Mouse (Mus musculus): ENCODE results near the gene Agrp. TPM values are rescaled to one million over a fixed set of nuclear protein-coding genes. Genes with fewer than 3 reads are reported as not detected.

The Agrp gene
- polyA plus RNA-seq, 1 experiment from 2014 or later: 0.35 TPM

DNA sequence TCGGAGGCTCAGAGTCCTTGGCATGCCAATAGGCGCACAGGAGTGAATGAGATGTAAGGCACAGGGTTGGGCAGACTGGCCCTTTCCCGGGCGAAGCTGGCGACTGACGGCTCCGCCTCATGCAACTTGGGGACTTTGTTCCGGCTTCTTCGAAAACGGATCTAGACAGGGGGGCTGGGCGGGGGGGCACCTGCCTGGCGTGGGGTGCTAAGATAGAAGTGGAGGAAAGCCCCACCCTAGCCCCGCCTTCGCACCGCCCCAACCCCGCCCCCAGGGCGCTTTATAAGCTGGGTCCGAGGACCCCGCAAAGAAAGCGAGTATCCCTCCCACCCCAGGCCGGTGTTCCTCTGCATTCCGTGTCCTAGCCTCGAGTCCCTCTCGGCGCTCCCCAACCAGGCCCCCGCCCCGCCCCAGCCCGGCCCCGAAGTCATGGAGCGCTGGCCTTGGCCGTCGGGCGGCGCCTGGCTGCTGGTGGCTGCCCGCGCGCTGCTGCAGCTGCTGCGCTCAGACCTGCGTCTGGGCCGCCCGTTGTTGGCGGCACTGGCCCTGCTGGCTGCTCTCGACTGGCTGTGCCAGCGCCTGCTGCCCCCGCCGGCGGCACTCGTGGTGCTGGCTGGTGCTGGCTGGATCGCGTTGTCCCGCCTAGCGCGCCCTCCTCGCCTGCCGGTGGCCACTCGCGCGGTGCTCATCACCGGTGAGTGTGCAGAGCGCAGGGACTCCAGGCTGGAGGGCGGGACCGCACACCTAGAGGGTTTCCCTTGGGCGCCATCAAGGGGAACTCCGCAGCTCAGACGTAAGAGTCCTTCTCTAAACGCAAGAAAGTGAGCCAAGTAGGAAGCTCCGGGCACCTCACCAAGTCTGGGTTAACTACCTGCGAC lies 118.5 kb downstream of the Agrp start, which contains the start of gene Hsd11b2:
Gene Hsd11b2, plus strand, starts transcription at position 320 of the 878 bp plus-strand sequence.
- DNase-seq (ENCODE audit: low spot score): no peak
- peak within 1 kb of the TSS; percentile 92 for H3K27ac ChIP-seq
- peaks cover 9% of the 10 kb centered on the region for H3K36me3 ChIP-seq
- H3K4me1 ChIP-seq: peaks cover 78% of the 10 kb centered on the region
- peaks cover 41% of the 10 kb centered on the region for H3K27me3 ChIP-seq (ENCODE audit: insufficient read depth, poor library complexity, severe bottlenecking)
- H3K9me3 ChIP-seq: no peaks in the 10 kb centered on the region
- under 1% methylated on average over 67 of the region's 68 CpGs for WGBS
- peak within 1 kb of the TSS; percentile 79 for H3K4me3 ChIP-seq

DNA sequence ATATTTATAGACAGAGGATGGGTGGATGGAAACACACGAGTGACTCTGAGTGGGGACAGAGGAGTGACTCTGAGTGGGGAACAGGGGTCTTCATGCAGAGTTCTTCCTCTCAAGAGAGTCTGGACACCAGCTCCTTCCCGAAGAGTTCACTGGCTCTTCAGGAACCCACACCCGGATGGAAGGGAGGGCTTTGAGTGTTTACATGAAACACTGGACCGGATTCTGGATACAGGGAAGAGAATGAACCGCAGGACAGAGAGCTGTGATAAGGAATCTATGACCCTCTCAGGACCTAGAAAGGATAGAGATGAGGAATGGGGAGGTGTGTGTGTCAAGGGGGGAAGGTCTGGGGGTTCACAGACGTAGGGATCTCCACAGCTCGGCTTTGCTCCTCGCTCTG lies 119.8 kb downstream of the Agrp start:
- Histone ChIP-seq H3K4me1 (peaks cover 64% of the 10 kb centered on the region), H3K4me3 (peak overlapping the region; percentile 25; the same call in 1 of the 2 replicates), H3K27ac (0 out of 2 replicates have a peak overlapping the region, but pooled peaks have one; percentile 92), H3K36me3 (no peaks in the 10 kb centered on the region), H3K27me3 (ENCODE audit: insufficient read depth, poor library complexity, severe bottlenecking) (peaks cover 41% of the 10 kb centered on the region), H3K9me3 (no peaks in the 10 kb centered on the region)
- WGBS: 31% methylated on average over 8 of the region's 8 CpGs
- DNase-seq (ENCODE audit: low spot score): no peak

MicroRNAs within 50 kb of the gene (microRNA counts, 519-probe panel; counts per million panel counts)
- 2,389 counts per million, percentile 5 among the panel's probes with 10 or more counts for microRNA mmu-miR-1966

Small RNAs within 50 kb of the gene (microRNA-seq; reads per million reads assigned to microRNA genes)
- gene Mir1966: 0.76 reads per million

Other genes starting within 250 kb of the Agrp start
- gene Kctd19, start 223.9 kb downstream of the Agrp start, polyA plus RNA-seq (2016; fragmentation: Nextera tagmentation; extraction: Ambion mirVana): not detected in 2 replicates
- gene Lrrc36, start 223.8 kb downstream of the Agrp start, polyA plus RNA-seq (2016; fragmentation: Nextera tagmentation; extraction: Ambion mirVana): 0.09 TPM in 1 of 2 replicates, not detected in the other
- gene Tppp3, start 165.9 kb downstream of the Agrp start, polyA plus RNA-seq (2016; fragmentation: Nextera tagmentation; extraction: Ambion mirVana): 25.5 and 28.4 TPM in 2 replicates
- gene Zdhhc1, start 140.5 kb downstream of the Agrp start, polyA plus RNA-seq (2016; fragmentation: Nextera tagmentation; extraction: Ambion mirVana): 16.1 and 21.6 TPM in 2 replicates
- 14.8 and 37.5 TPM in 2 replicates for gene Hsd11b2, start 118.6 kb downstream of the Agrp start, polyA plus RNA-seq (2016; fragmentation: Nextera tagmentation; extraction: Ambion mirVana)
- 69.7 and 70.6 TPM in 2 replicates for gene Atp6v0d1, start 71.3 kb downstream of the Agrp start, polyA plus RNA-seq (2016; fragmentation: Nextera tagmentation; extraction: Ambion mirVana)
- gene Ripor1, start 32.1 kb downstream of the Agrp start, polyA plus RNA-seq (2016; fragmentation: Nextera tagmentation; extraction: Ambion mirVana): 34.8 and 37.3 TPM in 2 replicates
- gene Ctcf, start 825 bp downstream of the Agrp start, polyA plus RNA-seq (2016; fragmentation: Nextera tagmentation; extraction: Ambion mirVana): 70.3 and 103 TPM in 2 replicates
- gene Carmil2, start 48.9 kb upstream of the Agrp start, polyA plus RNA-seq (2016; fragmentation: Nextera tagmentation; extraction: Ambion mirVana): 0.31 and 0.63 TPM in 2 replicates
- gene Acd, start 63.7 kb upstream of the Agrp start, polyA plus RNA-seq (2016; fragmentation: Nextera tagmentation; extraction: Ambion mirVana): 46.6 and 52.9 TPM in 2 replicates
- gene Pard6a, start 63.8 kb upstream of the Agrp start, polyA plus RNA-seq (2016; fragmentation: Nextera tagmentation; extraction: Ambion mirVana): 12.8 and 14.1 TPM in 2 replicates
- gene 4933405L10Rik, start 70.3 kb upstream of the Agrp start, polyA plus RNA-seq (2016; fragmentation: Nextera tagmentation; extraction: Ambion mirVana): not detected in 2 replicates
- gene Enkd1, start 70.8 kb upstream of the Agrp start, polyA plus RNA-seq (2016; fragmentation: Nextera tagmentation; extraction: Ambion mirVana): 18.7 and 28.8 TPM in 2 replicates
- 13.1 and 18.2 TPM in 2 replicates for gene Gfod2, start 121.3 kb upstream of the Agrp start, polyA plus RNA-seq (2016; fragmentation: Nextera tagmentation; extraction: Ambion mirVana)
- 8.6 and 10.4 TPM in 2 replicates for gene Ranbp10, start 190.0 kb upstream of the Agrp start, polyA plus RNA-seq (2016; fragmentation: Nextera tagmentation; extraction: Ambion mirVana)
- gene Tsnaxip1, start 190.3 kb upstream of the Agrp start, polyA plus RNA-seq (2016; fragmentation: Nextera tagmentation; extraction: Ambion mirVana): 0.06 TPM in 2 replicates
- 46.5 and 55.2 TPM in 2 replicates for gene Cenpt, start 215.9 kb upstream of the Agrp start, polyA plus RNA-seq (2016; fragmentation: Nextera tagmentation; extraction: Ambion mirVana)
- 61.6 and 74.0 TPM in 2 replicates for gene Thap11, start 217.7 kb upstream of the Agrp start, polyA plus RNA-seq (2016; fragmentation: Nextera tagmentation; extraction: Ambion mirVana)
- 274 and 314 TPM in 2 replicates for gene Nutf2, start 223.2 kb upstream of the Agrp start, polyA plus RNA-seq (2016; fragmentation: Nextera tagmentation; extraction: Ambion mirVana)
- gene Edc4, start 243.5 kb upstream of the Agrp start, polyA plus RNA-seq (2016; fragmentation: Nextera tagmentation; extraction: Ambion mirVana): 50.2 and 52.6 TPM in 2 replicates